Mouse (Mus musculus): ENCODE results near the gene Zfp606. TPM values are rescaled to one million over a fixed set of nuclear protein-coding genes. Genes with fewer than 3 reads are reported as not detected.

Zfp606 gene
- 29.6 TPM for polyA plus RNA-seq (2014; fragmentation: Illumina TruSeq; extraction: RNeasy Lipid Tissue Mini Kit (QIAGEN cat#74804); ENCODE audit: low read depth, low replicate concordance)

GRCm38 (mm10) chr7:12478158-12479008 lies at the start of gene Zfp606:
Gene Zfp606, plus strand, starts transcription at chr7:12478293.

DNA sequence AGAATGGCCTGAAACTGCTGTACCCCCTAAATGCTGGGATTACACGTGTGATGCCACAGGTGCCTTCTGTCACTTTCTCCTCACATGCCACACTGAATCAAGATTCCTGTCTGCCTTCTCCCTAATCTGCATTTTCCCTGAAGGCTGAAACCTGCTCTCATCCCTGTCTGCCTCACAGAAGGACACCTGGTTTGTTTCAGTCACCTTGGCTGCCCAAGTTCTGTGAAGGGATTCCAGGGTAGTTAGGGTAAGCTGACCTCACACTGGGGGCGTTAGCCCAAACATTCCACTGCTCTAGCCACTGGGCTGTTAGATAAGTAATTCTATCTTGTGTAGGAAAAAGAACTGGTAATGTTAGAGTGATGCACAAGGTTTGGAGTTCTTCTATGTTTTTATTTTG lies 34.1 kb downstream of the Zfp606 start, which contains the start of gene 2900092C05Rik:
Gene 2900092C05Rik (plus strand): TSS at position 301 of the 400 bp plus-strand sequence.

Other genes starting within 250 kb of the Zfp606 start
- gene Vmn1r81, start 210.0 kb upstream of the Zfp606 start, polyA plus RNA-seq (2014; fragmentation: Illumina TruSeq; extraction: RNeasy Lipid Tissue Mini Kit (QIAGEN cat#74804); ENCODE audit: low read depth, low replicate concordance): not detected
- gene Vmn1r82, start 177.9 kb upstream of the Zfp606 start, polyA plus RNA-seq (2014; fragmentation: Illumina TruSeq; extraction: RNeasy Lipid Tissue Mini Kit (QIAGEN cat#74804); ENCODE audit: low read depth, low replicate concordance): not detected
- not detected for gene Vmn1r83, start 148.8 kb upstream of the Zfp606 start, polyA plus RNA-seq (2014; fragmentation: Illumina TruSeq; extraction: RNeasy Lipid Tissue Mini Kit (QIAGEN cat#74804); ENCODE audit: low read depth, low replicate concordance)
- not detected for gene Vmn1r84, start 109.0 kb upstream of the Zfp606 start, polyA plus RNA-seq (2014; fragmentation: Illumina TruSeq; extraction: RNeasy Lipid Tissue Mini Kit (QIAGEN cat#74804); ENCODE audit: low read depth, low replicate concordance)
- gene Zfp551, start 55.5 kb upstream of the Zfp606 start, polyA plus RNA-seq (2014; fragmentation: Illumina TruSeq; extraction: RNeasy Lipid Tissue Mini Kit (QIAGEN cat#74804); ENCODE audit: low read depth, low replicate concordance): 5.2 TPM
- not detected for gene 2900092C05Rik, start 34.2 kb downstream of the Zfp606 start, polyA plus RNA-seq (2014; fragmentation: Illumina TruSeq; extraction: RNeasy Lipid Tissue Mini Kit (QIAGEN cat#74804); ENCODE audit: low read depth, low replicate concordance)
- gene Vmn2r53, start 130.5 kb downstream of the Zfp606 start, polyA plus RNA-seq (2014; fragmentation: Illumina TruSeq; extraction: RNeasy Lipid Tissue Mini Kit (QIAGEN cat#74804); ENCODE audit: low read depth, low replicate concordance): not detected
- not detected for gene Vmn2r54, start 162.0 kb downstream of the Zfp606 start, polyA plus RNA-seq (2014; fragmentation: Illumina TruSeq; extraction: RNeasy Lipid Tissue Mini Kit (QIAGEN cat#74804); ENCODE audit: low read depth, low replicate concordance)
- gene Vmn2r55, start 206.7 kb downstream of the Zfp606 start, polyA plus RNA-seq (2014; fragmentation: Illumina TruSeq; extraction: RNeasy Lipid Tissue Mini Kit (QIAGEN cat#74804); ENCODE audit: low read depth, low replicate concordance): not detected

Measured in adrenal gland, adult 10 weeks (tissue).